Mouse (Mus musculus) kidney, postnatal 14 days (tissue): ENCODE results near the gene Msln.
"Not testable (repeated sequence)": the region's sequence is repeated elsewhere in the genome, so short reads cannot be mapped to it uniquely, and the experiment has no call there.

ENCODE experiments used
- DNase-seq: peaks from one replicate; pipeline ENCODE4 v3.0.0; 2022; ENCODE audit warnings: mixed read lengths

Gene Msln

GRCm38 (mm10) chr17:25765886-25766285 is 11.7 kb upstream of the Msln start:
- DNase-seq = no peak

- DNase-seq = no peak
These were observed 8.4 kb upstream of the Msln start for GRCm38 (mm10) chr17:25762591-25762990.

- peak; percentile 30 for DNase-seq
These were observed 7.4 kb upstream of the Msln start for GRCm38 (mm10) chr17:25761561-25761970.

- no peak for DNase-seq
These were observed 6.0 kb upstream of the Msln start for GRCm38 (mm10) chr17:25760148-25760547.

GRCm38 (mm10) chr17:25757691-25758090 is 3.5 kb upstream of the Msln start:
- DNase-seq = no peak

- DNase-seq = no peak
These were observed 2.4 kb upstream of the Msln start for GRCm38 (mm10) chr17:25756378-25757242.

- no peak for DNase-seq
These were observed 1.6 kb upstream of the Msln start for GRCm38 (mm10) chr17:25755627-25756377.

GRCm38 (mm10) chr17:25755086-25755485 is 908 bp upstream of the Msln start:
- DNase-seq = no peak

GRCm38 (mm10) chr17:25751446-25751845 is 2.7 kb downstream of the Msln start:
- DNase-seq = peak; percentile 59

- no peak for DNase-seq
These were observed 4.9 kb downstream of the Msln start for GRCm38 (mm10) chr17:25749314-25749713.

GRCm38 (mm10) chr17:25748238-25748637 is 5.9 kb downstream of the Msln start:
- DNase-seq = no peak

GRCm38 (mm10) chr17:25744311-25744710 is 9.9 kb downstream of the Msln start:
- DNase-seq = no peak

GRCm38 (mm10) chr17:25743831-25744230 is 10.3 kb downstream of the Msln start:
- DNase-seq = no peak

- DNase-seq = not testable (repeated sequence)
These were observed 12.7 kb downstream of the Msln start for GRCm38 (mm10) chr17:25741471-25741870.

- no peak for DNase-seq
These were observed 15.3 kb downstream of the Msln start for GRCm38 (mm10) chr17:25738861-25739260.

- no peak for DNase-seq
These were observed 18.4 kb downstream of the Msln start, which contains the start of gene Mslnl for GRCm38 (mm10) chr17:25735745-25736144. Mslnl (plus strand) TSS chr17:25736042.

- DNase-seq = no peak
These were observed 18.9 kb downstream of the Msln start for GRCm38 (mm10) chr17:25735246-25735645.

- peak; percentile 87 for DNase-seq
These were observed 22.1 kb downstream of the Msln start for GRCm38 (mm10) chr17:25732082-25732481.

- no peak for DNase-seq
These were observed 26.2 kb downstream of the Msln start for GRCm38 (mm10) chr17:25728009-25728270.

GRCm38 (mm10) chr17:25727265-25728008 is 26.7 kb downstream of the Msln start, which contains the start of the genes Chtf18 and Rpusd1:
Chtf18 (minus strand) TSS chr17:25727419.
Rpusd1 (plus strand) TSS chr17:25727670.
- DNase-seq = peak; percentile 100

- DNase-seq = peak; percentile 41
These were observed 28.9 kb downstream of the Msln start for GRCm38 (mm10) chr17:25725264-25725663.

GRCm38 (mm10) chr17:25723919-25724318 is 30.3 kb downstream of the Msln start:
- no peak for DNase-seq

GRCm38 (mm10) chr17:25723470-25723869 is 30.7 kb downstream of the Msln start:
- no peak for DNase-seq
